Mouse (Mus musculus): Measurements from ENCODE around the gene Hnrnpul2. TPM values are rescaled to one million over a fixed set of nuclear protein-coding genes. Genes with fewer than 3 reads are reported as not detected.

Gene Hnrnpul2
- polyA plus RNA-seq, 2 experiments: 2.8 to 39.5 TPM

DNA sequence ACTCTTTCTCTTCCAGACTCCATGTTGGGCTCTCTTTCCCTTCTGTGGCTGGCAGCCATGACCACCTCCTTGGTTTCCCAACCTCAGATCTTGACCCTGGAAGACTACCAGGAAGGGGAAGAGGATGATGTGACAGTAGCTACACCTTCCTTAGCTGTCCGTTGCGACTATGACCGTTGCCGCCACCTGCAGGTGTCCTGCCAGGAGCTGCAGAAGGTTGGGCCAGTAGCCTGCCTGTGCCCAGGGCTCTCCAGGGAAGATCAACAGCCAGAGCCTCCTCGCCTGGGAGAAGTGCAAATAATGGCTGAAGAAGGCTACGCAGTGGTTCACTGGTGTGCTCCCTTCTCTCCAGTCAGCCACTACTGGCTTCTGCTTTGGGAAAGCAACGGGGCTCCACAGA is 31.8 kb downstream of the Hnrnpul2 start:
- Histone ChIP-seq H3K9me3 (ENCODE audit: control insufficient read depth, low read length) (no peaks in the 10 kb centered on the region), H3K36me3 (replicated peaks; ENCODE audit: control insufficient read depth, insufficient read depth, low read depth) (peaks cover 3% of the 10 kb centered on the region), H3K27ac (no peak overlapping the region), H3K4me1 (replicated peaks; ENCODE audit: control insufficient read depth in 2 of 2, insufficient read depth in 2 of 2, low read length in 1 of 2) (0 out of 4 replicates have a peak, but pooled peaks cover 0 to 4% of the 10 kb centered on the region in 2 experiments), H3K4me3 (ENCODE audit: insufficient read depth in 1 of 2, low read depth in 2 of 2, low read length in 2 of 2) (no peak overlapping the region), H3K9ac (replicated peaks) (no peak overlapping the region), H3K4me2 (ENCODE audit: low read depth) (no peak overlapping the region), H3K27me3 (ENCODE audit: control insufficient read depth, insufficient read depth, low read length) (no peaks in the 10 kb centered on the region)
- 40% methylated on average over 7 of the region's 7 CpGs for WGBS (ENCODE audit: insufficient replicate concordance)
- ATAC-seq (ENCODE audit: insufficient read depth): no peak
- no peak for DNase-seq (ENCODE audit: low read depth in 3 of 3, low spot score in 3 of 3)
- no peak for TF ChIP-seq EP300 (IDR thresholded peaks at IDR 0.05; ENCODE audit: low read depth)
- peak; percentile 42; the same call in 1 of the 2 replicates for TF ChIP-seq CTCF (IDR thresholded peaks at IDR 0.05; ENCODE audit: low read depth)

DNA sequence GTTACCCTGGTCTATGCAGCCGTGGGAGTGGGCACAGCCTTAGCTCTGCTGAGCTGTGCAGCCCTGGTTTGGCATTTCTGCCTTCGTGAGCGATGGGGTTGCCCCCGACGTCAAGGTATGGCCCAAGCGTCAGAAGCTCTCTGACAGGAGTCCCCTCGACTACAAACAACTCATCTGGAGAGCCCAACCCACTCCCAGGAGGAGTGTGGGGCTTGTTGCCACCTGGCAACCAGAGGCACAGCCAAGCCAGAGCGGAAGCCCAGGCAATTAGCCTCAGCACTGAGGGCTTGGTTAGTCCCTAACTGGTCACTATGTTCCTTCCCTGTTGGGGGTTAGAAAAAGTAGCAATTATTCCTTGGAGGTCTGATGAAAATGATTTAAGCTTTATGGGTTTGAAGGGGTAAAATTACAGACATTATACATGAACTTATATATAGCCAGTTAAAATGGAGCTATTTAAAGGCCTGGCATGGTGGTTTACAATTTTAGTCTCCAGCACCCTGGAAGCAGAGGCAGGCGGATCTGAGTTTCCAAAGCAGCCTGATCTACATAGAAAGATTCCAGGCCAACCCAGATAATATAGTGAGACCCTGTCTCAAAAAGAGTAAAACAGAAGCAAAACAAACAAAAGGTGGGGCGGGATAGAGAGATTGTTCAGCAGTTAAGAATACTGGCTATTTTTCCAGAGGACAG is 32.6 kb downstream of the Hnrnpul2 start:
- no peak for DNase-seq (ENCODE audit: low read depth in 3 of 3, low spot score in 3 of 3)
- no peak overlapping the region for H3K9ac ChIP-seq (replicated peaks)
- WGBS (ENCODE audit: insufficient replicate concordance): 57% methylated on average over 10 of the region's 10 CpGs
- no peak for TF ChIP-seq EP300 (IDR thresholded peaks at IDR 0.05; ENCODE audit: low read depth)
- TF ChIP-seq CTCF (IDR thresholded peaks at IDR 0.05; ENCODE audit: low read depth): no peak
- no peak overlapping the region for H3K27ac ChIP-seq
- H3K4me2 ChIP-seq (ENCODE audit: low read depth): no peak overlapping the region
- H3K4me1 ChIP-seq (replicated peaks; ENCODE audit: control insufficient read depth in 2 of 2, insufficient read depth in 2 of 2, low read length in 1 of 2): 0 out of 4 replicates have a peak, but pooled peaks cover 0 to 4% of the 10 kb centered on the region in 2 experiments
- no peak for ATAC-seq (ENCODE audit: insufficient read depth)
- no peak overlapping the region for H3K4me3 ChIP-seq (ENCODE audit: insufficient read depth in 1 of 2, low read depth in 2 of 2, low read length in 2 of 2)
- no peaks in the 10 kb centered on the region for H3K9me3 ChIP-seq (ENCODE audit: control insufficient read depth, low read length)
- no peaks in the 10 kb centered on the region; the same call in 1 of the 2 replicates for H3K36me3 ChIP-seq (replicated peaks; ENCODE audit: control insufficient read depth, insufficient read depth, low read depth)
- H3K27me3 ChIP-seq (ENCODE audit: control insufficient read depth, insufficient read depth, low read length): no peaks in the 10 kb centered on the region

DNA sequence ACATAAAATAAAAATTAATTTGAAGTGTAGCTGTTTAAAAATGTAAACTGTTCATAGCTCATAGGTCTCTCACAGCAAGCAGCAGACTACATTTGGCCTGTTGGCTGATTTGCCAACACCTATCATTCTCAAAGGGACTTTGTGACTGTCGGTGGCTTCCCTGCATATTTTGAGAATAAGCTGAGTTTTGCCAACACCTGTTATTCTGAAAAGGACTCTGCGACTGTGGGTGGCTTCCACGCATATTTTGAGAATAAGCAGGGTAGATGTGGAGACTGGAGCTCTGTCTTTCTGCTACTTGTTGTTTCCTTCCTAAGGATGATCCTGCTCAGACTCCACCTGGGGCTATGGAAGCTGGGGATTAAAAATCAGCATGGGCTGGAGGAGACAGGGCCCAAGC is 33.3 kb downstream of the Hnrnpul2 start:
- DNase-seq (ENCODE audit: low read depth in 3 of 3, low spot score in 3 of 3) (no peak), ATAC-seq (ENCODE audit: insufficient read depth) (no peak)
- Histone ChIP-seq H3K27ac (no peak overlapping the region), H3K4me2 (ENCODE audit: low read depth) (no peak overlapping the region), H3K4me3 (ENCODE audit: insufficient read depth in 1 of 2, low read depth in 2 of 2, low read length in 2 of 2) (no peak overlapping the region), H3K4me1 (replicated peaks; ENCODE audit: control insufficient read depth in 2 of 2, insufficient read depth in 2 of 2, low read length in 1 of 2) (0 out of 4 replicates have a peak, but pooled peaks cover 0 to 4% of the 10 kb centered on the region in 2 experiments), H3K36me3 (replicated peaks; ENCODE audit: control insufficient read depth, insufficient read depth, low read depth) (no peaks in the 10 kb centered on the region), H3K27me3 (ENCODE audit: control insufficient read depth, insufficient read depth, low read length) (no peaks in the 10 kb centered on the region), H3K9me3 (ENCODE audit: control insufficient read depth, low read length) (no peaks in the 10 kb centered on the region), H3K9ac (replicated peaks) (no peak overlapping the region)
- WGBS (ENCODE audit: insufficient replicate concordance): 73% methylated on average over 3 of the region's 3 CpGs
- TF ChIP-seq EP300 (IDR thresholded peaks at IDR 0.05; ENCODE audit: low read depth) (no peak), CTCF (IDR thresholded peaks at IDR 0.05; ENCODE audit: low read depth) (no peak)

DNA sequence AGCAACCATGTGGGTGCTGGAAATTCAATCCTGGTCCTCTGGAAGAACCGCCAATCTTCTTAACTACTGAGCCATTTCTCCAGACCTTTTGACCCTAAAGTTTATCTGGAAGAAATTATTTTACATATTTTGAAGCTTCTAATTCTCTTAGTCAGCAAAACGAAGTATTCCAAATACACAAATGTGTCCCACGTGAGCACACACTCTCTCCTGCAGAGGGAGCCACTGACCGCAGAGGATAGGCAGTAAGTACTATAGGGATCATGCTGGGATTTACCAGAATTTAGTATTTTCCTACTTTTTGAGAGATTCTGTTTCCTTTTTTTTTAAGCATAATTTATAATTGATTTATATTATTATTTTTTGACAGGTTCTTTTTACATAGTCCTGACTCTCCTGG is 37.9 kb downstream of the Hnrnpul2 start:
- ATAC-seq (ENCODE audit: insufficient read depth): no peak
- DNase-seq (ENCODE audit: low read depth in 3 of 3, low spot score in 3 of 3): no peak
- no peak overlapping the region for H3K4me3 ChIP-seq (ENCODE audit: insufficient read depth in 1 of 2, low read depth in 2 of 2, low read length in 2 of 2)
- no peaks in the 10 kb centered on the region for H3K36me3 ChIP-seq (replicated peaks; ENCODE audit: control insufficient read depth, insufficient read depth, low read depth)
- no peaks in the 10 kb centered on the region for H3K4me1 ChIP-seq (replicated peaks; ENCODE audit: control insufficient read depth in 2 of 2, insufficient read depth in 2 of 2, low read length in 1 of 2)
- no peaks in the 10 kb centered on the region for H3K27me3 ChIP-seq (ENCODE audit: control insufficient read depth, insufficient read depth, low read length)
- no peak overlapping the region for H3K27ac ChIP-seq
- H3K4me2 ChIP-seq (ENCODE audit: low read depth): no peak overlapping the region
- H3K9ac ChIP-seq (replicated peaks): no peak overlapping the region
- 27% methylated on average over 4 of the region's 4 CpGs for WGBS (ENCODE audit: insufficient replicate concordance)
- no peaks in the 10 kb centered on the region for H3K9me3 ChIP-seq (ENCODE audit: control insufficient read depth, low read length)
- TF ChIP-seq EP300 (IDR thresholded peaks at IDR 0.05; ENCODE audit: low read depth) (no peak), CTCF (IDR thresholded peaks at IDR 0.05; ENCODE audit: low read depth) (peak; percentile 78)

DNA sequence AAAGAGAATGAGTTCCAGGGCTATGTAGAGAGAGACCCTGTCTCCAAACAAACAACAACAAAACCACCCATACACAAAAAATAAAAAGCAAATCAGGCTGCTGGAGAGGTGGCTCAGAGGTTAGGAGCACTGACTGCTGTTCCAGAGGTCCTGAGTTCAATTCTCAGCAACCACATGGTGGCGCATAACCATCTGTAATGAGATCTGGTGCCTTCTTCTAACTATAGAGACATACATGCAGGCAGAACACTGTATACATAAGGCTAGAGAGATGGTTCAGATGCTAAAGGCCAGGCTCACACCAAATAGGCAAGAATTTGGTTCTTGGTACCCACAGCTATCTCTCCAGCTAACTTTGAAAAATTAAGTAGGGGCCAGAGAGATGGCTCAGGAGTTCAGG is 39.2 kb downstream of the Hnrnpul2 start:
- Histone ChIP-seq H3K4me1 (replicated peaks; ENCODE audit: control insufficient read depth in 2 of 2, insufficient read depth in 2 of 2, low read length in 1 of 2) (no peaks in the 10 kb centered on the region), H3K9ac (replicated peaks) (no peak overlapping the region), H3K27me3 (ENCODE audit: control insufficient read depth, insufficient read depth, low read length) (no peaks in the 10 kb centered on the region), H3K27ac (no peak overlapping the region), H3K9me3 (ENCODE audit: control insufficient read depth, low read length) (no peaks in the 10 kb centered on the region), H3K4me3 (ENCODE audit: insufficient read depth in 1 of 2, low read depth in 2 of 2, low read length in 2 of 2) (no peak overlapping the region), H3K4me2 (ENCODE audit: low read depth) (no peak overlapping the region), H3K36me3 (replicated peaks; ENCODE audit: control insufficient read depth, insufficient read depth, low read depth) (no peaks in the 10 kb centered on the region)
- ATAC-seq (ENCODE audit: insufficient read depth) (no peak), DNase-seq (ENCODE audit: low read depth in 3 of 3, low spot score in 3 of 3) (no peak)
- WGBS (ENCODE audit: insufficient replicate concordance): 28% methylated on average over 1 of the region's 1 CpGs
- TF ChIP-seq EP300 (IDR thresholded peaks at IDR 0.05; ENCODE audit: low read depth) (no peak), CTCF (IDR thresholded peaks at IDR 0.05; ENCODE audit: low read depth) (peak; percentile 70)
